Mouse (Mus musculus) R1 (cell line): ENCODE measurements around the gene Sec62.

Source experiments
- DNase-seq: peaks from one replicate; pipeline ENCODE4 v3.0.0-alpha.2; 2018; ENCODE audit warnings: low read depth, low spot score

Sec62 gene

GRCm38 (mm10) chr3:30792737-30793402 lies at the start of gene Sec62:
Sec62 (plus strand) TSS chr3:30792875.
- DNase-seq: peak; percentile 93

- DNase-seq: no peak
These were observed 49.8 kb upstream of the Sec62 start for GRCm38 (mm10) chr3:30742891-30743290.

- no peak for DNase-seq
These were observed 46.7 kb upstream of the Sec62 start, which contains the start of gene Samd7 for GRCm38 (mm10) chr3:30746006-30746405. Samd7 (plus strand) TSS chr3:30746293.

DNA sequence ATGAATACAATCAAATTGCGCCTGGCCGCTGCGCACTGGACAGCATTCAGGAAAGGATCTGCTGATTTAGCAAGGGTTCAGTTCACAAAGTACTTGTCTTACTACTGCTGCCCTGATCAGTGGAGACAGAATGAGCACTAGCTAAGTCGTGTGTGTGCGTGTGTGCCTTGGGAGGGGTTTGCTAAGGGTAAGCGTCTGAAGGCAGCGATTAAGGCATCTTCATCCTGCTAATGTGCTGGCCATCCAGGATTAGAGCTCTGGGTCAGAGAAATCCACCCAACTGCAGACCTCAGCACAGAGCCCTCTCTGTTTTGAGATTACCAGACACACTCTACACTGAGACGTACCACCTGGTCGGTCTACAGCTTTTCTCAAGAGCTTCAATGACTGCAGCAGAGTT lies 44.4 kb upstream of the Sec62 start:
- no peak for DNase-seq

DNA sequence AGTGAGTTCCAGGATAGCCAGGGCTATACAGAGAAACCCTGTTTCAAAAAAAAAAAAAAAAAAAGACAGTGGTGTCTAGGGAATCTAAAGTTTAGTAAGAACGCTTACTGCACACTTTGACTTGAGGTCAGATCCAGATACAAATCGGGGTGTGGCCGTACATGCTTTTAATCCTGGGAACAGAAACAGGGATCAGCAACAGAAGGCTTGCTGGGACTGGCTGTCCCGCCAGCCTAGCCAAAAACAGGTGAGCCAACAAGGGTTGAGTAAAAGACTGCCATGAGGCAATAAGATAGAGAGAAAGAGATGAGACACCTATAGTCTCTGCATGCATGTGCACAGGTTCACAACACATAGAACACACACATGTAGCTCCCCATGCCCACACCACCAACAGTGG lies 38.0 kb upstream of the Sec62 start:
- no peak for DNase-seq

GRCm38 (mm10) chr3:30764877-30765276 lies 27.8 kb upstream of the Sec62 start:
- no peak for DNase-seq

GRCm38 (mm10) chr3:30765311-30766027 lies 27.2 kb upstream of the Sec62 start:
- DNase-seq: no peak

- DNase-seq: no peak
These were observed 26.5 kb upstream of the Sec62 start for GRCm38 (mm10) chr3:30766177-30766576.

DNA sequence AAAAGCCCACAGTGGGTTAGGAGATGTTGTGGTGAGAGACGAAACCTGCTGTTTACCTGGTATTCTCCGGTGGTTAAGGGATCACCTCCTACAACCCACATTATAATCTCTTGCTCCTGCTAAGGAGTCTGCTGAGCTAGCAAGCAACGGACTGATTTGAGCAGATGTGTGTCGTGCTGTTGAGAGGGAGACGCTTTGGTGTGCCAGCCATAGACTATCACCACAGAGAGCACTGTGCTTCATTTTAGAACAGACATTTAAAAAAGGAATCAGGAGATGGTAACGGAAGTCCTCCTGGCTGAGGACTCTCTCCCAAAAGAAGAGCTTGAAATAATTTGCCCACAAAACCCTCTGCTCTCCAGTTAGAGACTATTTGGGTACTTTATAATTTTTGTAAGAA lies 25.4 kb upstream of the Sec62 start:
- DNase-seq: no peak

DNA sequence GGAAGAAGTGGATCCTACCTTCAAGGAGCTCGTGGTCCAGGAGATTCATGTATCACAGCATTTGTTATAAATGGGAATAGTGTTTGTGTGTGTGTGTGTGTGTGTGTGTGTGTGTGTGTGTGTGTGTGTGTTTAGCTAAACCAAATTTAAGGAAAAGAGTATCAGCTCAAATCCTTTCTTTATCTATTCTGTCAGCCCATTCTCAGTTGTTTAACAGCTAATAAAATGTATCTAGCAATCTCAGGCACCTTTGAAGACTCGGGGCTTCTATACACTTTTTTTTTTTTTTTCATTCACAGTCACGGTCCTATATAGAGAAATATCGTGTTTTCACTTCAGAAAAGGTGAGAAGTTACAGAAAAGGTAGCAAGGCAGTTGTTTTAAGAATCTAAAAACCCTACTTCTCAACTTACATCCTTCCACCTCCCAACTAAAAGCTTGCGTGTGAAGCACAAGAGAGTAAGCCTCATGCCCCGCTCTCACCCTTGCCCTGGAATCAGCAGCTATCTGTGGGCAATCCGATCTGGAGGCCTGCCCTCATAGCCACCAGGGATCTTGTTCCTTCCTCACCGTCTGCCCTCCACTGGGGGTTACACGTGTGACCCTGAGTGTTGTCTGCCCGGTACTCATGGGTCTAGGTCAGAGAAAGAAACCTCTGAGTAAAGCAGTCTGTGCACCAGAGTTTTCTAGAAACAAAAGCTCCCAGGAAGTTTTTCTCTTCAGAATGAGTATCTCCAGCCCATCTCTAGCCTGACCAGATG lies 22.7 kb upstream of the Sec62 start:
- no peak for DNase-seq

- DNase-seq: no peak
These were observed 21.1 kb upstream of the Sec62 start for GRCm38 (mm10) chr3:30771560-30771959.

- no peak for DNase-seq
These were observed 20.0 kb upstream of the Sec62 start for GRCm38 (mm10) chr3:30772631-30773030.

DNA sequence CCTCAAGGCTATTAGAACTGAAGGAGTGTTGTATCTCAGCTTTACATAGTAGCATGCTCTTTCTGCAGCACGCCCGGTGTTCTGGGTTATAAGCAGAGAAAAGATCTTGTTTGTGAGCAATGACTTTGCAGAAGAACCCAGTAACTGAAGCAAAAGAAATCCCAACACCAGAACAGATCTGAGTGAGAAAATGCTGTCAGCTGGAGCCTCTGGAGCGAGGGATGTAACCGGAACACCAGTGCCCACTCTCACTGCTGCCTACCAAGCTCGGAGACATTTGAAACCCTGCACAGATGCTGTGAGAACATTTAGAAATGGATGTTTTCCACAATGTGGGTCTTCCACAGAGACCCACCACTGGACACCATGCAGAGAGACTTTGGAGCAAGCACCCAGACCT lies 18.0 kb upstream of the Sec62 start:
- no peak for DNase-seq

DNA sequence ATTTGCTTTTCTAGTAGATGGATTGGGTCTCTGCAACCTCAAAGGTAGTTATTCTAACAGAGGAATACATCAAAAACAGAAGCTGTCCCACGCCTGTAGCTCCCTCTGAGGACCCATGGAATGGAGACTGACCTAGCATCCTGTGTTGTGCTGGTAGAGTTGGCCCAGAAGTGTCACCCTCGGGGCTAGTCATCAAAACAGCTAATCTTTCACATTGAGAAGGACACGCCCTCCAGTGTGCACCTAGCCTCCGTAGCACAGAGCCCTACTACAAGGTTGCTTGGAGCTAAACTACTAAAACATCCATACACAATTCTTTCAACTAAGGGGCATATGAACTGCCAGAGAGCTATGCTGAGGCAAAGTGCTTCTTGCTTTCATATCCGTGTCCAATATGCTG lies 14.7 kb upstream of the Sec62 start:
- no peak for DNase-seq

DNA sequence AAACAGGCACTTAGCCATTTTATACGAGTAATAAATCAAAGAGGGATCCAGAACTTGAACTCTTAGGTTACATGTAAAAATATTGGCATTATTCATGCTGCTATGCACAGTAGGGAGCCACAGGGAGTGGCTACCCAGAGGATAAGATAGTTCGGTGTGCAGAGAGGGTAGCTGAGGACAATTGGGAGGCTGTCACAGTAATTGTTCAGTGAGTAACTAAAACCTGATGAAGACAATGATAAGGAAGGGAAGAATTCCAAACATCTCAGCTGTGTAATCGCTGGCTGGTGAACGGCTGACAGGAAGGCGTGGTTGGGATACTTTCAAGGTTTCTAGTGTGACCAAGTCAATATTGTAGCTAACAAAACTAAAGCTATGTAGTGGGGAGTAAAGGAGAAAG lies 4.1 kb upstream of the Sec62 start:
- peak; percentile 90 for DNase-seq

DNA sequence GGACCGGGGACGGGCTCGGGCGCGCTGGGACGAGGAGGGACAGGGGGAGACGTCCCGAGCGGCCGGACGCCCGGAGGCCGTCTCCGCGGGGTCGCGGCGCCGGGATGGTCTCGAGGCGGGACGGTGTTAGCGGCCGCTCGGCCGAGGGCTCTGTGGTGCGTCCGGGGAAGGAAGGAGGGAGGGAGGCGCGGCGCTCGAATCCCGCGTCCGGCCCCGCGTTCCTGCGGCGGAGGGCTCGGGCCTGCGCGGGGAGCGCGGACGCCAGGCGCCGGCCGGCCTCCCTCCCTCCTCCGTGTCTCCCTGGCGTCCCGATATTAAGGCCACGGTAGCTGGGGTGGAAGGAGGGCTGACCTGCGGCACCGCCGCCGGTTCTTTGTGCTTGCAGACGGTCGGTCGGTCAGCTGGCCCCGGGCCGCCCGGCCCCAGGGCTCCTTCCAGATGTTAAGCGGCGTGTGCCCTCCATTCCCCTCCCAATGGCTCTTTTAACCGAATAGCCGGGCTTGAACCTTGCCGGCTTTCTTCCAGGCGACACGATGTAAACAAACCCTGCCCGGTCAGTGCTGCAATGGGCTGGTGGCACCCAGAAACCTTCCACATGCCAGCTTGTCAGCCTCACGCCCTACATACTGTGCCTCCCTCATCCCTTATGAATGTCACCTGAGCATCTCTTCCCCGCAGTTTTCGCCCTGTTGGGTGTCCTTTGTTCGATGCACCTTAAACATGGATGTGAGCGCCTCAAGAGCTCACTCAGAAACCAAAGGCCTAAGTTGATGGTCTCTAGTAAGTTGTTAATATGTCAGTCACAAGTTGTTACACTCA lies 937 bp downstream of the Sec62 start:
- peak; percentile 61 for DNase-seq

GRCm38 (mm10) chr3:30802171-30802570 lies 9.5 kb downstream of the Sec62 start:
- no peak for DNase-seq

- DNase-seq: peak; percentile 38
These were observed 20.2 kb downstream of the Sec62 start for GRCm38 (mm10) chr3:30812881-30813280.

- DNase-seq: no peak
These were observed 26.0 kb downstream of the Sec62 start for GRCm38 (mm10) chr3:30818630-30819125.

- DNase-seq: no peak
These were observed 29.5 kb downstream of the Sec62 start for GRCm38 (mm10) chr3:30822163-30822562.

- no peak for DNase-seq
These were observed 33.4 kb downstream of the Sec62 start for GRCm38 (mm10) chr3:30826069-30826468.
